Mouse (Mus musculus) CH12.LX (cell line): ENCODE data around the gene Snx9.

Experiments
- CTCF ChIP-seq, 2 experiments: IDR thresholded peaks in 1 of 2; conservative IDR thresholded peaks in 1 of 2; 2 replicates each; pipeline ENCODE4 v1.5.1; 2011 to 2012; ENCODE audit warnings: low read depth in 2 of 2, low read length in 2 of 2, improper control_type of control experiment in 1 of 2, inconsistent platforms in 1 of 2, mild to moderate bottlenecking in 1 of 2, moderate library complexity in 1 of 2
- EP300 ChIP-seq: IDR thresholded peaks from 2 replicates; pipeline ENCODE4 v1.6.1; 2011; ENCODE audit warnings: low read length, improper control_type of control experiment
- HCFC1 ChIP-seq: IDR thresholded peaks from 2 replicates; pipeline ENCODE4 v1.6.1; 2012; ENCODE audit warnings: low read depth, mild to moderate bottlenecking, inconsistent platforms, low read length, improper control_type of control experiment
- POLR2A ChIP-seq: IDR thresholded peaks from 2 replicates; pipeline ENCODE4 v1.6.1; 2011; ENCODE audit warnings: low read depth, mild to moderate bottlenecking, improper control_type of control experiment, low read length
- POLR2AphosphoS2 ChIP-seq: IDR thresholded peaks from 2 replicates; pipeline ENCODE4 v1.6.1; 2011; ENCODE audit warnings: low read depth, low read length, improper control_type of control experiment
- RCOR1 ChIP-seq: conservative IDR thresholded peaks from 2 replicates; pipeline ENCODE4 v1.6.1; 2012; ENCODE audit warnings: low read depth, mild to moderate bottlenecking, inconsistent platforms, low read length, improper control_type of control experiment
- USF1 ChIP-seq: IDR thresholded peaks from 2 replicates; pipeline ENCODE4 v1.6.1; 2014; ENCODE audit warnings: low read depth, mild to moderate bottlenecking, inconsistent platforms, low read length, improper control_type of control experiment
- ZKSCAN1 ChIP-seq: IDR thresholded peaks from 2 replicates; pipeline ENCODE4 v1.6.1; 2012; ENCODE audit warnings: low read depth, inconsistent platforms, low read length, improper control_type of control experiment, borderline replicate concordance
- ZNF384 ChIP-seq: IDR thresholded peaks from 2 replicates; pipeline ENCODE4 v1.6.1; 2012; ENCODE audit warnings: low read depth, low read length, improper control_type of control experiment, inconsistent platforms

DNA sequence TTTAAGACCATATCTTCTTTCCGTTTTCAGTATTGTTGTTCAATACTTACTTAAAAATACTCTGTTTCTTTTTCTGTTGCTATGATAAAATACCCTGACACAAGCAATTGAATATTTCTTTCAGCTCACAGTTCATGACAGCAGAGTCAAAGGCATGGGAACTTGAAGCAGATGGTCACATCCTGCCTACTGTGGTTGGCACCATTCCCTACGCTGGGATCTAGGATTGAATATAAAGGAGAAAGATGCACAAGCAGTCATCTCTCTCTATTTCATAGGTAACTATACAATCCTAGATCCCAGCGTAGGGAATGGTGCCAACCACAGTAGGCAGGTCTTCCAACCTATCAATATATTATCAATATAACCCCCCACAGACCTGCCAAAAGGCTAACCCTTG is 9.3 kb downstream of the Snx9 start:
- TF ChIP-seq POLR2A = no peak
- TF ChIP-seq ZNF384 = no peak
- TF ChIP-seq EP300 = no peak
- TF ChIP-seq CTCF (conservative IDR thresholded peaks at IDR 0.05 in 1 of 2, IDR thresholded peaks at IDR 0.05 in 1 of 2; ENCODE audit: low read depth in 2 of 2, low read length in 2 of 2) = no peak
- TF ChIP-seq RCOR1 = no peak
- no peak for TF ChIP-seq HCFC1
- TF ChIP-seq USF1 = no peak
- no peak for TF ChIP-seq ZKSCAN1
- no peak for TF ChIP-seq POLR2AphosphoS2
